Mouse (Mus musculus): ENCODE results near the gene Myrip.

The Myrip gene

DNA sequence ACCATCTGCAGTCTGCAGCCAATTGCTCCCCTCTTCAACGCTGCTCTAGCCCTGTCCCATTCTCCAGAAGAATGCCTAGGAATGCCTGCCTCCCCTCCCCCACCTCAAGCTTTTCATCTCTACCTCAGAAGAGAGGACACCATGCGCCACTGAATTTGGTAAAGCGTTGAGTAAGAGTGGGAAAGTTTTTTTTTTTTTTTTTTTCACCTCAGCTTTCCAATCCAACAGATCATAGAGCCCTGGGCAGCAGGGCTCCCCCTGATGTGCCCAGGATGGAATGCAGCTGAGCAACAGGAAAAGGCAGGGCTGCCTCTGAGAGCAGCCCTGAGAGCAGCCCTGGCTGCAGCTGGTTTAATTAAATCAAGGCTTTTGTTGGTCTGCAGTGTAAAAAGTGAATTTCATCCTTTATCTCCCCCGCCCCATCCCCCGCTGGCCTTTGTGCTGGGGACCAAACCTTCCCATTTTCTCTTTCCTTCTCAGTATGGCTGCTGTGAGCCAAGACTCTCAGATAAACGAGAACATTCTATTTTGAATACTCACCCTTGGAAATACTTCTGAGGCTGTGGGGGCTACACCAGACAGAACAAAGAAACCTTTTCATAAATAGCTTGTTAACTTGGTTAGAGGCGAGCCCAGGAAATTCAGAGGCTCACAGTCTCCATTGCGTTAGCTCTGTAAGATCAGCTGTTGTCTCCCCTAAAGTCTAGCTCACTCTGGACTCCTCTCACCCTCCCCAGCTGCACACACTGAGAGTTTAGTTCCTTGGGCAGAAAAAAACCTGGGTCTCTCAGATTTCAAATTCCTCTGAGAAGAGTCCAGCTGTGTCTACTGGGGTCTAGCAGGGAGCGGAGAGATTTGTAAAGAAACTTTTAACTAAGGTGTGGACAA lies 154.7 kb downstream of the Myrip start:
- DNase-seq (ENCODE audit: extremely low spot score): peak; percentile 39

DNA sequence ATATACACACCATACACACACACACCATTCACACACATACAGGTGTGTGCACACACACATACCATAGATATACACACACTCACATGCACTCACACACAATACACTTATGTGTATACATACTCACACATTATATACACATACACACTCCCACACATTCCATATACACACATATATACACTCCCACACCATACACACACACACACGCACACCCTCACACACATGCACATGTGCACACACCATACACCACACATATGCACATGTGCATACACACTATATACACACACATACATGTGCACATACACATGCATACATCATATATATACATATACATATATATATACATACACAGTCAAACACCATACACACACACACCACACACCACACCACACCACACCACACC lies 169.1 kb downstream of the Myrip start:
- no peak for DNase-seq (ENCODE audit: extremely low spot score)

DNA sequence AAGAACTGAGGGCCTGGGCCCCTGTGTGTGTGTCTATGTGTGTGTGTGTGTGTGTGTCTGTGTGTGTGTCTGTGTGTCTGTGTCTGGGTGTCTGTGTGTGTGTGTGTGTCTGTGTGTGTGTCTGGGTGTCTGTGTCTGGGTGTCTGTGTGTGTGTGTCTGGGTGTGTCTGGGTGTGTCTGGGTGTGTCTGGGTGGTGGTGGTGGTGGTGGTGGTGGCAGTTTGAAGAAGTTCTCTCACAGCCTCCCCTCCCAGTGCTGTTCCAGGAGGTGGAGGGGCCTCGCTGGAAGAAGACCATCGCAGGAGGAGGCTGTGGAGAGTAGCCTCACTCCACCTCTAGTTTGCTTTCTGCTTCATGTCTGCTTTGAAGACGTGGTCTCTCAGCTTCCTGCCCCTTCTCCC lies 180.3 kb downstream of the Myrip start:
- no peak for DNase-seq (ENCODE audit: extremely low spot score)

DNA sequence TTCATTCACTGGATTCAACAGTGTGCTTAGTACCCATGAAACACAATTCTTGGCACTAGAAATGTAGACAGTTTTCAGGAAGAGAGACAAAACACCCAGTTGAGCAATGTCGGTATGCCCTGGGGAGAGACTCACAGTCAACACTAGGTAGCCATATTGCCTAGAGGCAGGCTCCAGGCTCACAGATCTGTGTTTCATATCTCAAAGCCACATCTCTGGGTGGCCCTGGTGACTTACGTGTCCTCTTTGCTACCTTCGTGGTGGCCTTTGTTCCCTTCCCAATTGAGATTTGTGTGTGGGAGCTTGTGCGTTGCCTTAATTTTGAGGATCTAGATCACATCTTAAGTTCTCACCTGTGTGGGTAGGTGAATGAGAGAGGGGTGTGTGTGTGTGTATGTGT lies 181.1 kb downstream of the Myrip start:
- no peak for DNase-seq (ENCODE audit: extremely low spot score)

DNA sequence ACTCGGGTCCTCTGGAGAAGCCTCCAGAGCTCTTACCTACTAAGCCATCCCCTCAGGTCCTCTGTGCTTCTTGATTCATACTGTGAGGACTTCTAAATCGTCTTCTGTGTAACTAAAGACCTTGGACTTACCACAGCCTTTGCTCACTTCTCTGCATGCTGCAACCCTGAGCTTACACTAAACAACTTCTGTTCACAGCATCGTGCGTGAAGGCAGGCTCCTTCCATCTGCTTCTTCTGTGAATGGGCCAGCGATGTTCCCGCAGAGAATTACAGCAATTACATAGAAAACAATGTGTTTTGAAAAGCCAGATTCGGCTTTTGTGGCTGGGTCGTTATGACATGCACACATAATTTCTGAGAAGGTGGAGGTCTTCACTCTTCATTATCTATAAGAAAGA lies 181.8 kb downstream of the Myrip start:
- no peak for DNase-seq (ENCODE audit: extremely low spot score)

DNA sequence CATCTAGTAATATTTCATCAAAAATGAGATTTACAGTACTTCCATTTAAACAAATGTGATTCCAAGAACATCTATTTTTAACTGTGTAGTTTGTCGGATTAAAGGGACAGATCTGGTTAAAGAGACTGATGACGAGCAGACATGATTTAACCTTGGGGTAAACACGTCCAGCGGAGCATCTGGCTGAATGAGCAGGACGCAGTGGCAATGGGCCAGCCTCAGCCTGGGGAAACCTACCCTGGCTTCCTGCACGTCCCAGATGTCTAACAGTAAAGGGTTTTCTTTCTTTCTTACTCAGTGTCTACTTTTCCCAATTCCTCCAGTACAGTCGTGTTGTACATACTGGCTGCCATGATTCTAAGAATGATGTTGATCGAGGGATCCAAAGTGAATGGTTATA lies 185.8 kb downstream of the Myrip start:
- DNase-seq (ENCODE audit: extremely low spot score): no peak

DNA sequence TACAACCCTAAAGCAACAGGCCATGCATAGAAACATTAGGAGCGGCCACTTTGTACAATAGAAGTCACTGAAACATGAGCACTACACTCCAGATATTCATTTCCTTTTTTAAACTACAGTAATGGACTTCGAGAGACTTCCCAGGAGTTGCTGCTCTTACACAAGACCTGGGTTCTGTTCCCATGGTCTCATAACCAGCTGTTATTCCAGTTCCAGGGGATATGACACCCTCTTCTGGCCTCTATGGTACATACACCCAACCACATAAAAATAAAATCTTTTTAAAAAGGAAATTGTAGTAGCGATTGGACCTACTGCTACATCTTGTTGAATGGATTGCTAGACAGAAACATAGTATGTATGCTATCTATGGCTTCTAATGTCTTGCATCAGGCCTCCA lies 190.2 kb downstream of the Myrip start:
- no peak for DNase-seq (ENCODE audit: extremely low spot score)

DNA sequence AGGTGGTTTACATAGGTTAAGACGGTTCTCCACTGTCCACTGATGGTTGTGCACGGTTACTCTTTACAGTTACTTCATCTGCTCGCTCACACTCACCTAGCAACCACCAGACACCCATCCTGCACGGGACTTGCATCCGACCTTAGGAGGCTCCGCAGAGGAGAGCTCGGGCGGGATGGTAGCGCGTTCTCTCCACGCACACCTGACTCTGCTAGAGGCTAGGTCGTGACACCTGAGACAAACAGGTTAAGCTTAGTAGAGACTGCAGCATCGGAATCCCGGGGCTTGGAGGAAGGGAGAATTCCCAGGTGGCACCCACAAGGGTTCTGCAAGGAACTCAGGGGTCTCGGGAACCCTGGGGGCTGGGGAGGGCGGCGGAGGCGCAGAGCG lies 190.7 kb downstream of the Myrip start, which contains the start of gene Eif1b:
Eif1b (plus strand) TSS at position 223 of the 390 bp plus-strand sequence.
- DNase-seq (ENCODE audit: extremely low spot score): no peak

DNA sequence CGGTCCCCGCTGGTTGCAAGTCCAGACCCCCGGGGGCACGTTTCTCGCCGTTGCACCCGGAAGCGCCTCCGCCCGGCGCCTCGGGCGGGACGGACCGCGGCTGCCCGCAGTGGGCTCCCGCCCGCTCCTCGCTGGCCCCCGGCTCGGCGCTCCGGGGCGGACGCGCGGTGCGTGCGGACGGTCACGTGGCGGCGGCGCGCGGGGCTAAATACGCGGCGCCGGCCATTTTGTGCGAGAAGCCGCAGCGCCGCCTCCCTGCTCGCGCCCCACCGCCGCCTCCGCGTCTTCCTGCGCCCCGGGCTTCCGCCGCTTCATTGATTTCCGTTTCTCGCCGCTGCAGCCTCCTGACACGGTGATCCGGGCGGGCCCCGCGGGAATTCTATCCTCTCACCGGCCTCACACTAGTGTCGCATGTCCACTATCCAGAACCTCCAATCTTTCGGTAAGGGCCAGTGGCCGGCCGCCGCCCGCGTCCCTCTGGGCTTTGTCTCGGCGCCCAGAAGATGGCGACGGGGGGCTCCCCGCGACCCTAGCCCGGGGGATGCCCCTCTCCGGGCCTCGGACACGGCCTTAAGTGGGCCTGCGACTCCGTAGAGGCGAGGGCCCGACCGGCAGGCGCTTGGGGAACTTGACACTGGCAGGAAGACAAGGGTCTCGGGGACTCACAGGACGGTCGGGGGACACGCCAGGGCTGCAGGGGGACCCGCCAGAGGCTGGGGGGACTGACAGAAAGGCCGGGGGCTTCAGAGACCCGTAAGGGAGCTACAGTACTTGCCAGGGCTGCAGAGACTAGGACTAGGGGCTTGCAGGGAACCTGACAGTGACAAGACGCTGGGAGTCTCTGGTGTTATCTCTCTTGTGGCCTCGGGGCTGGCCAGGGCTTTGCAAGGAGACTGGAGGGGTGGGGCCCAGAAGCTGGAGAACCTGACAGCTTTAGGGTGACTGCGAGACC lies 191.4 kb downstream of the Myrip start:
- peak; percentile 79 for DNase-seq (ENCODE audit: extremely low spot score)

DNA sequence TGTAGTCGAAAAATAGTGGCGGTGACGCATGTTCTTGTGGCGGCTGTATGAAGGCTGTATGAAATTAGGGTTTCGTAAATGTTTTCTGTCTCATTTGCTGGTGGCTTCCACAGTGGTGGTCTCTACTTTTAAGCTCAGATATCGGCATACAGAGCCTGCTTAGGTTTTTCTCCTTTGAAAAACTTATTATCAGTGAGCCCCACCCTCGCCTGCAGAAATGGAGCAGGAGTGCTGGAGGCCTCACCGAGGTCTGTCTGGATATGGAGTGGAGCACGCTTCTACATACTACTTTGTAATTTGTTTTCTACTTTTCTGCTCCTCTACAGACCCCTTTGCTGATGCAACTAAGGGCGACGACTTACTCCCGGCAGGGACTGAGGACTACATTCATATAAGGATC lies 192.5 kb downstream of the Myrip start:
- no peak for DNase-seq (ENCODE audit: extremely low spot score)

DNA sequence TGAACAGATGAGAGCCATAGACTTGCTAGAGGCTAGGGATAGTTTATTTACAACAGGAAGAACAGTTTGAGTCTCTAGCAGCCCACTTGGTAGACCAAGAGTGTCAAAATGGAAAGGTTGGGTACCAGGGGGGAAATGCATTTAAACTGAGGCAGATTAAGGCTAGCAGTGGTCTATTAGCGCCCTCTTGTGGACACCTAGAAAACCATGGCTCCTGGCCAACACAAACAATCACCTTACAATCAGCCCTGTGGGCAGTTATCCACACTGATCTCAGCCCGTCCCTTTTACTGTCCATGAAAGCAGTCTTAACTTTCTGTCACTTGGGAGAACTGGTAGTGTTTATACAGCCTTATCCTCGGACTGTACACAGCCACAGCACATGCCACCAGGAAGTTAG lies 195.4 kb downstream of the Myrip start:
- peak; percentile 73 for DNase-seq (ENCODE audit: extremely low spot score)

DNA sequence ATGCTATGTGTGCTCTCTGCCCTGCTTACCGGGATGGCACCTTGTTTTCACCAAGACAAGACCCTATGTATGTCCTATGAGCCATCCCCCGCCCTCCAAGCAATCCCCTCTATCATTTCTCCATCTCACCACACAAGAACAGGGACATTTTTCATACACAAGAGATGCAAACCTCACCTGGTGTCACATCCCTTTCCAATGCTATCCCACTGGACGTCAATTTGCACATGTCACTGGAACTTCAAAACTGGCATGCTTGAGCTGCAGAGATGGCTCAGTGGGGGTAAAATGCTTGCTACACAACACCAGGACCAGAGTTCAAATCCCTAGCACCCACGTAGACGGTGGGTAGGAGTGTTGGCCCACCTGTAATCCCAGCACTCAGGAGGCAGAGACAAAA lies 196.7 kb downstream of the Myrip start:
- DNase-seq (ENCODE audit: extremely low spot score): no peak

DNA sequence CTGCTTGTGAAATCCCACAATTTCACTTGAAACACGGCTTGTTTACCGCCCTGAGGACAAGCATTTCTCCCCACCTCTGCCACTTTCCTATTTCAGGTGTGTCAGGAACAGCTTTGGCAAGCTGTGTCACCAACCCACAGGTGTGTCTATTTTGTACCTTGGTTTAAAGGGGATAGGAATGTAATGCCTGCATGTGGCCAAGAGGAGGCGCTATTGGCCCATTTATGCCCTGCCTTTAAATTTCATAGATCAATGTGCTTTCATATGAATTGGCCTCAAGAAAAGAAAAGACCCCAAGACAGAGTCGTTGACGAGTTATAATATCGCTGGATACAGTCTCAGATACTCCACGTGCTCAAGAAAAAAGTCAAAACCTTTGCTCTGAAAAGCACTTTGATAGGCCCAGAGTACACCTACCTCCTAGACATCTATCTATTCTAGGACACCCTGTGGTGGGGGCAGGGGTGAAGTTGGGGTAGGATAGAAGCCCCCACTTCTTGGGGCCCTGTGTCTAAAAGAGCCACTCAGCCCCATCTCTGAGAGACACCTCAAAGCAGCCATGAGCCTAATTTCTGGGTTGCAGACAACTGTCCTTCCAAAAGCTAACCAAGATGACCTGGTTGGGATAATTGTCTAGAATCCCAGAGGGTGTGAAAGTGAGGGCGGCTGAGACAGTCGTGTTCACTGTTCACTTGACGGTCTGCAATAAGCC lies 200.0 kb downstream of the Myrip start:
- no peak for DNase-seq (ENCODE audit: extremely low spot score)

DNA sequence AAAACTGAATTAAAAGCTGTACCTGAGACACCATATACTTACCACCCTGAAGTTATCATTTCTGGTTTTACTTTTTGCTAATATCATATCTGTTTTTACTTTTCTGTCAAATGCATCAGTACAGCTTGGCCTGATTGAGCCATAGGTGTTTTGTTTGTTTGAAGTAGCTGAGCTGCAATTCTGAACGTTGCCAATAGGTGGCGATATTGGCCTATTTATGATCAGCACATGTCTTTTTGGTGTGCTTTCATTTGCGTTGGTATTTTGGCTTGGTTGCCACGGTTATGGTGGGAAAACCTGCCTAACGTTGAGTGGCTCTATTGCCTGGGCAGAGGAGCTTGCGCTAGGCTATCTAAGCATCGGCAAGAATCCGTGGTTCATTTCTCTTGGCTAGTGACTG lies 200.7 kb downstream of the Myrip start:
- peak; percentile 85 for DNase-seq (ENCODE audit: extremely low spot score)

DNA sequence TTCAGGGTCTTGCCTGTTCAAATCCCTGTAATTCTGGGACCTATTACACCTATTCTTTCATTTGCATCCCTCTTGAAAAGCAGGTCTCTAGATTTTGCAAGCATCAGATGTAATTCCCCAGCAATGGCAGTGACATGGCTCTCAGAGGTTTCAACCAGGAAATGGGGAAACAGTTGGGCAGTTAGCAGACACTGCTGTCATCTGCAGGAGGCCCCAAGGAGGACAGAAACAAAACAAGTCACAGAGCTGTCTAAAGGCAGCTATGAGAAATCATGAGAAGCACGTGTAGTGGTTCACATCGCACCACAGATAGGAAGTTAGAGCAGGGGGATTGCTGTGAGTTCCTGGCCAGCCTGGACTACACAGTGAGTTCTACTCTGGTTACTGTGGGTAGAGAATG lies 203.1 kb downstream of the Myrip start:
- DNase-seq (ENCODE audit: extremely low spot score): no peak

DNA sequence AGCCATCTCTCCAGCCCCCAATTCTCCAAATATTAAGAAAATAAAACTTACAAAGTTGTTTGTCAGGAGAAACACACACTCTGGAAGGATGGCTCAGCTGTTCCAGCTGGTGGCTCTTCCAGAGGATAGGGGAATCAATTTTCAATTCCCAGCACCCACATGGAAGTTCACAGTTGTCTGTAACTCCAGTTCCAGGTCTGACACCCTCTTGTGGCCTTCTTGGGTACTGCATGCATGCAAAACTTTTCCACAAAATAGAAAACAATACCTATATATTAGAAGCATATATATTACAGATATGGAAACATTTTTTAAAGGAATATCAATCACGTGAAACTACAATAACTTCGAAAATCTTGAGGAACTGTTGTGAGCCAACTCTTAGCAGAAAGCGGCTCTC lies 210.5 kb downstream of the Myrip start:
- DNase-seq (ENCODE audit: extremely low spot score): no peak

DNA sequence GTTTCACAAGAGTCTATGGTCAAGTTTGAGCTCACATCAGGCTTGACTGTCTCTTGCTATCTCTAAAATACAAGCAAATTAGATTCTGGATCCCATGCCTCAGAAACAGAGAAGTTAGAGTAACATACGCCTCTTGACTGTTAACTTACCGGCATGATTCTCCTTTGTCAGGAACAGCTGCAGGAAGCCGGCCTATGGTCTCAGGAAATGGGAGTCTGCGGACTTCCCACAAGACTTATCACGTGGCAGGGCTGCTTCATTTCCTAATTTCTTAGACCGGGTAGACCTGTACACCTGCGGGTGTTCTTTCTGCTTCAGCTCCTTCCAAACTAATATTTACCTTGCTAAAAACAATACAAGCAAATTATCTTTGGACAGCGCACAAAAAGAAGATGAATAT lies 215.4 kb downstream of the Myrip start:
- no peak for DNase-seq (ENCODE audit: extremely low spot score)

DNA sequence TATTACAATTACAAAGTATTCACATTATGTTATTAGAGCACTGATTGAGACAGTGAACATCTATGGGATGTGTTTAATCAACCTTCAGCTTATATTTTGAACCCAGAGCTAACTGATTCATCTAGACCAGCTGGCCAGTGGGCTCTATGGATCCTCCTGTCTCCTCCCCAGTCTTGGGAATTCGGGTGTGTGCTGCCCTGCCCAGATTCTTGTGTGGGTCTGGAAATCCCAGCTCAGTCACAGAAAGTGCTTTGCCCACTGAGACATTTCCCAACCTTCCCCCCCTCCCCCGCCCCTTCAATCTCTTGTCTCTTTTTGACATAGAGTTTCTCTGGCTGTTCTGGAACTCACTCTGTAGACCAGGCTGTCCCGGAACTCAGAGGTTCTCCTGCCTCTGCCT lies 217.6 kb downstream of the Myrip start:
- DNase-seq (ENCODE audit: extremely low spot score): no peak

DNA sequence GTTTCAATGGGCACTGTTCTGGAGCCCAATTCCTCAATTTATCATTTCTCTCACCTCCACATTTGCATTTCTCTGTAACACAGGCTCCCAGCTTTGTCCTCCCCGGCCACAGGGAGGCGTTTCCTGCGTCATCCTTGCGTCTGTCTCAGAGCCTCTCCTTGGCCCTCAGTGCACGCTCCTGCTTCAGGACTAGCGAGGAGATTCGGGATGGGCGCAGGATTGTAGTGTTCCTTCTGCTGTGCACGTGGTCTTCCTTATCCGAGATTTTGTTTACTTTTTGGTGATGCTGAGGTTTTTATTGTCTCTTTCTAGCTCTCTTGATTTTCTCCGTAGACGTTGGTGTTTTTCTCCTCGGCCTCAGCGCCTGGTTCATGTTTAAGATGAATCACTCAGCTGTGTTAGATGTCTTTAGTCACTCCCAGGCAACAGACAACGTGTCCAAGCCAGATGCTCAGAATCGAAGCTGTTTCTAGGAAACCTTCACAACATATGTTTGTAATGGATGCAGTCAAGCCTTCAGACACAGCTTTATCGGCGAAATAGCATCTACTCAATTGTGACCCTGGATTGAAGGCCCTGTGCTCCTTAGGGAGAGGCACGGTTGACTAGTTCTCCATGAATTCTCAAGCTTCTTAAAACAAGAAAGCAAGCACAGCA lies 218.3 kb downstream of the Myrip start:
- DNase-seq (ENCODE audit: extremely low spot score): no peak

DNA sequence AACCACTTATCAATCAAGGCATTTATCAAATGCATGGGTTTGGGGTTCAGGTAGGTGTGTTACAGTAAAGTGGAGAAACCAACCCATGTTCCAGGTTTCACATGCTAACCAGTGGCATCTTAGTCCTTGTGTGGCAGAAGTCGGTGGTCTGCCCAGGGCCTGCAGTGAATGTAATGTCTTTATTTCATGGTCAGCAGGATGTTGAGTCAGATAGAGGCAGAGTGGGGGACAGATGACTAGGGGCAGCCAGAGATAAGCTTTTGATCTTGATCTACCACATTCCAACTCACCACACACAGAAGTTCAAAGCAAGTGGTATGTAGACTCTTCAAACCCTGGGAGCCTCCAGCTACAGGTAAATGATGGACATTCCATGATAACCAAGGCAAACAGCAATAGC lies 219.8 kb downstream of the Myrip start:
- no peak for DNase-seq (ENCODE audit: extremely low spot score)
